Mouse (Mus musculus) adrenal gland, postnatal 36 days (tissue): ENCODE data around the gene Phactr4. TPM values are rescaled to one million over a fixed set of nuclear protein-coding genes. Genes with fewer than 3 reads are reported as not detected.
"Not testable (repeated sequence)": the region's sequence is repeated elsewhere in the genome, so short reads cannot be mapped to it uniquely, and the experiment has no call there.

ENCODE experiments used
- DNase-seq, 2 experiments: peaks; one replicate each; pipeline ENCODE4 v3.0.0; 2021; ENCODE audit warnings: mixed read lengths in 1 of 2
- long read RNA-seq, 2 experiments: library from polyadenylated mRNA; stranded (forward); transcript quantifications; one replicate each; pipeline ENCODE4 v2.0.0; 2021; ENCODE audit warnings: borderline sequencing depth in 2 of 2
- total RNA-seq, 2 experiments: library from RNA; stranded (reverse); gene quantifications; 2 replicates each; pipeline ENCODE4 v1.2.3; 2021

Phactr4 gene
- 10 to 100 TPM; 57.8 to 58.4 TPM for total RNA-seq
- long read RNA-seq, experiment 1, partial matches to known transcripts: 2 of 23 reads
- long read RNA-seq, experiment 1, other reads (novel, unspliced or antisense): 21 of 23 reads
- long read RNA-seq, experiment 2, full-length matches to known transcripts: 1 of 13 reads
- long read RNA-seq, experiment 2, partial matches to known transcripts: 1 of 13 reads
- long read RNA-seq, experiment 2, other reads (novel, unspliced or antisense): 11 of 13 reads

DNA sequence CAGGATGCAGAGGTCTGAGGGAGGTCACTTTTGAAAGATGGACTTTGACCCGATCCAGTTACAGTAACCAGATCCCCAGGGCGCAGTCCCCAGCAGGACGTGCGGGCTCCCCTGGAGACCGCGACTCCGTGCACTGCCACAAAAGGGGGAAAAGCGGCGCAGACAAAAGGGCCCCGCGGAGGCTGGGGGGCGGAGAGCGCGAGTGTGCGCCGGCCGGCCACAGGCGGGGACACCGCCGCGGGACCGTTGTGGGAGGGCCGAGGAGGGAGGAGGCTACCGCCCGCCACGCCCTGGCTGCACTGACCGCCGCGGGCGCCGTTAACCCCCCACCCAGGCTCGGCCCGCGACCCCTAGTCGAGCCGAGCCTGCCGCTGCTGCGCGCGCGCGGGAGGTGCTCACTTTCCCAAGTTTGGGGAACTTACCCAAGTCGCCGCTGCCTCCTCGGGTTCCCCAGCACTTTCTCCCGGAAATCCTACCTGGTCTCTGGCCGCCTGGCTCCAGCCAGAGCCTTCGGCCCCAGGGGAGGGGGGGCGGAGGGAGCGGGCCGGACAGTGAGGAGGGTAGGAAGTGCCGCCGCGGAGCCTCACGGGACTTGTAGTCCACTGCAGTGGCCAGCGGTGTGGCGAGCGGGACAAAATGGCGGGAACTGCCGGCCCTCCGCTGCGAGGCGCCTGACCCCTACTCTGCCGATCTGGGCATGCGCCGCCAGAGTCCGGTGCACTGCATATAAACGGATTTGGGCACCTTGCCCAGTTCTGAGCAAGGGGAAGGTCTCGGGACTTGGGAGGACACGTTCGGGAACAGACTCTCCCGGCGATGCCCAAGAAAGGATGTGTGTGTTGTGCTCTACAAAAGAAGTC, at the start of gene Phactr4:
Phactr4 (minus strand) TSS at position 567 of the 860 bp plus-strand sequence.
- peak; percentile 98 to 100 for DNase-seq

GRCm38 (mm10) chr4:132469873-132470272, 47.6 kb upstream of the Phactr4 start:
- DNase-seq: no peak

- DNase-seq: no peak
These were observed 41.9 kb upstream of the Phactr4 start for GRCm38 (mm10) chr4:132464255-132464613.

DNA sequence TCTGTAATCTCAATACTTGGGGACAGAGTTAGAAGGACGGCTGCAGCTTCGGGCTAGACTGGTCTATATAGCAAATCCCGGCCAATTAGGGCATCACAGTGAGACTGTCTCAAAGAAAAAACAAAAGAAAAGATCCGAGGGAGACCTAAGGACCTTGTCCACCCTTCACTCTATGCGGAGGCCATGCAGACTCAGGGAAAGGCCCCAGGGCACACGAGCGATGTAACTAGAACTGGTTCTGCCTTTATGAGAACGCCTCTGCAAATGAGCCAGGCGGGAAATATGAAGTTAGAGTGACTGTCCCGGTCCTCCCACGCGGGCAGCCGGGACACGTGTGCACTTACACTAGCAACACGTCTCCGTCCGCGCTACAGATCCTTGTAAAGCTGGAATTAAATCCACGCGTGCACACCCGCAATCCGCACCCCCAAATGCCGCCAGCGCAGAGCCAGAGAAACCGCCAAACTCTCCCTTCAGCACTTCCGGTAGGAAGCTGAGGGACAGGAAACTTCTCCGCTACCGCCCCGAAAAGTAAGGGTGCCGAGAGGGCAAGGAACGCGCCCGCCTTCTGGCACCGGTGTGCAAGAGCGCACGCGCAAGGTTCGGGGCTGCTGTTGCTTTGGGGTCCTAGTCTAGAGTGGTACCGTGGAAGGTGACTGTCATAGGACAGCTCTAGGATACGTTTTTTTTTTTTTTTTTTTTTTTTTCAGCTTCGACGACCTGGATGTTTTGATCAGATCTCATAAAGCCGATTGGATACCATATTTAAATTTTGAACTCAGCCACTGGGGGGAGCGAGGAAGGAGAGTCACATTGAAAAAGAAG, 41.4 kb upstream of the Phactr4 start, which contains the start of gene Med18:
Med18 (minus strand) TSS at position 492 of the 825 bp plus-strand sequence.
- peak; percentile 94 for DNase-seq

- DNase-seq: no peak
These were observed 40.5 kb upstream of the Phactr4 start for GRCm38 (mm10) chr4:132462836-132463235.

DNA sequence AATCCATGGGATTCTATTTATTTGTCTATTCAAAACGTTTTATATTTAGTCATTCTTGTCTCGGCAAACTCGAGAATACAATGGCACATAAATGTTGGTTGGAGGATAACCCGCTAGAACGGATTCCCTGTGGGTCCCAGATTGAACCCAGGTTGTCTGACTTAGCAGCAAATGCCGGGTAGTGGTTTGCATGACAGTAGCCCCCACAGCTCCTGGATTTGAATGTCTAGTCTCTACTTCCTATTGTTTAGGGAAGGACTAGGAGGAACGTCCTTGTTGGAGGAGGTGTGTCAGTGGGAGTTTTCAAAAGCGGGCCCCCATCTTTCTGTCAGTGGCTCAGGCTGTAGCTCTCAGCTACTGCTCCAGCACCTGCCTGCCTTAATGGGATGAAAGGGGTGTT, 37.9 kb upstream of the Phactr4 start:
- no peak for DNase-seq

DNA sequence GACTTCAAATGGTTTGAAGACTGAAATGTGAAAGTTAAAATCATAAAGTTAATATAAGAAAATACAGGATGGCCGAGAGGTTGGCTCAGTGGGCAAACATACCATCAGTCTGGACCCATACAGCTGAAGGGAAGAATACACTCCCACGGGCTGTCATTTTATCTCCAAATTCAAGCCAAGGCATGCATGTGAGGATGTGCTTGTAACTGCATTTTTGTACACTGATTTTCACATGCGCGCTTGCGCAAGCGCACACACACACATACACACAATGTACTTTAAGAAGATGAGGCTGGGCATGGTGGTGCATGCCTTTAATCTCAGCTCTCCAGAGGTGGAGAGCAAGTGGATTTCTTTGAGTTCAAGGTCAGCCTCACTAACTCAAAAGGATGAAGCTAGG, 33.3 kb upstream of the Phactr4 start:
- DNase-seq: no peak

DNA sequence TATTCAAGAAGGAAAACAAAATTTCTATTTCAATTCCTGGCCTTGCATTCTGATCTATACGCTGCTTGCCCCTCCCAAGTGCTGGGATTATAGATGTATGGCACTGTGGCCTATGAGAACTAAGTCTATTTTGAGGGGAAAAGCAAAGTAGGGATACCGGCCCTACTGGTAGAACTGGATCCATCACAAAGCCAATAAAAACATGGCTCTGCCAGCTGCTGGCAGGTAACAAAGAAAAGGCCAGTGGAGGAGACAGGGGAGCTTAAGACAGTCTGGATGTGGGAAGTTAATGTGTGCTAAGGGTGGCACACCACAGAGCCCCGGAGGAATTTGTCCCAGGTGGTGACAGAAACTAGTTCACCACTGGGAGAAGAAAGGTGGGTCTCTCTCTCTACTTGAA, 32.9 kb upstream of the Phactr4 start:
- no peak for DNase-seq

- no peak for DNase-seq
These were observed 31.9 kb upstream of the Phactr4 start for GRCm38 (mm10) chr4:132454216-132454615.

DNA sequence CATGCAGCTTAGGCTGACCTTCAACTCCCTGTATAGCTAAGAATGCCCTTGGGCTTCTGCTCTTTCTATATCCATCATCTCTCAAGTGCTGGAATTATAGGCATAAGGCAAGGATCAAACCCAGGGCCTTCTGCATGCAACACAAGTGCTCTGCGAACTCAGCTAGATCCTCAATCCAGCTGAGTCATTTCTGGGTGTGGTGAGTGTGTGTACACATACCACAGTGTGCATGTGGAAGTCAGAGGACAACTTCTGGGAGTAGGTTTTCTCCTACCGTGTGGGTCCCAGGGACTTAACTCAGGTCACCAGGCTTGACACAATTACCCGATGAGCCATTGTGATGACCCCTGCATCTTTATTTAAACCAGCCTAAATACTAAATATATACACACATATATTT, 27.5 kb upstream of the Phactr4 start:
- DNase-seq: no peak

GRCm38 (mm10) chr4:132446105-132446504, 23.8 kb upstream of the Phactr4 start:
- DNase-seq: peak; percentile 57 to 64

GRCm38 (mm10) chr4:132444516-132444915, 22.2 kb upstream of the Phactr4 start:
- DNase-seq: no peak

DNA sequence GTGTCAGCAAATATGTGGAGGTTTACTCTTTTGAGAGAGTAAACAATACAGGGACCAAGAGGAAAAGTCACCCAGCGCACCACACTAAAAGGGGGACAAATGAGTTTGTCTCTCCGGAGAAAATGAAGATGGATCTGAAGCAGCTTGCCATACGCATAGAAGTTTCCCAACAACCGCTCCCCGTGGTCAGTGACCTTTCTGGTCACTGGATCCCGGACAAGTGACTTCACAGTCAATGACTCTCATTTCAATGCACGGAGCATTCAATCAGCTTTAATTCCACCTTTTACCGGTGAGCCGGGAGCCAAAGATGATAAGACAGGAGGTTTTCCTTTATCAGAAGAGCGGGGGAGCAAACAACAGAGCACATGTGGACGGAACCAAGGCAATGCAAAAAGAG, 15.6 kb upstream of the Phactr4 start:
- DNase-seq: no peak

- no peak for DNase-seq
These were observed 10.6 kb upstream of the Phactr4 start for GRCm38 (mm10) chr4:132432717-132433372.

GRCm38 (mm10) chr4:132428022-132428542, 5.8 kb upstream of the Phactr4 start:
- DNase-seq: peak; percentile 27 to 38

DNA sequence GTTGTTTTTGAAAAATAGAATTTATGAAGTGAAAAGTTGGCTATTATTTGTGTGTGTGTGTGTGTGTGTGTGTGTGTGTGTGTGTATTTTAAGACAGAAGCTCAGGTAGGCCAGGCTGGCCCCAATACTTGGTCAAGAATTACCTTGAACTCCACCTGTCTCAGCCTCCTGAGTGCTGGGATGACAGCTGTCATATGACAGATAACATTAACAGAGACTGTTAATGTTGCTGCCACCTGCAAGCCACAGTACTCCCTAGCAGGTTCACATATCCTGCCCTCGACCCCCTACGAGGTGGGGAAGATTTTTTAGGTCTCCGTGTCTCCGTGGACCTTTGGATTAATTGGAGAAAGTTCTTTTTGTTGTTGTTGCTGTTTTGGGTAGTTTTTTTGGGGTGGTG, 5.2 kb upstream of the Phactr4 start:
- no peak for DNase-seq

GRCm38 (mm10) chr4:132426021-132426420, 3.7 kb upstream of the Phactr4 start:
- DNase-seq: no peak

GRCm38 (mm10) chr4:132424765-132425164, 2.5 kb upstream of the Phactr4 start:
- no peak for DNase-seq

DNA sequence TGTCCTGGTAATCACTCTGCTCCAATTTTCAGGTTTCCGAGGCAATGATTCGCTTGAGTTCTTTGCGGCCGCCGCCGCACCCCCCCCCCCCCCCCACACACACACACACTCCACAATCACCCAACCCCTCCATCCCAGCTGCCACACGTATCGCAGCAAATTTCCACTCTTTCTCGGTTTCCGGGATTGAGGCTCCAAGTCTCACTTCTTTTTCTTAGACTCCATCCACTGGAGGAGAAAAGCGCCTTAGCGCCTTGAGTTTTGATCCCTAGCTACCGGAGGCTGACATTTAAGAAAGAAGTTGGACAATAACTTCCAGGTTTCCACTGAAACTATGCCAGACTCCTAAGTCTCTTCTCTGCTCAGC, 750 bp downstream of the Phactr4 start:
- DNase-seq: peak in 1 of 2 experiments; percentile 19

GRCm38 (mm10) chr4:132420471-132420870, 1.8 kb downstream of the Phactr4 start:
- no peak for DNase-seq

DNA sequence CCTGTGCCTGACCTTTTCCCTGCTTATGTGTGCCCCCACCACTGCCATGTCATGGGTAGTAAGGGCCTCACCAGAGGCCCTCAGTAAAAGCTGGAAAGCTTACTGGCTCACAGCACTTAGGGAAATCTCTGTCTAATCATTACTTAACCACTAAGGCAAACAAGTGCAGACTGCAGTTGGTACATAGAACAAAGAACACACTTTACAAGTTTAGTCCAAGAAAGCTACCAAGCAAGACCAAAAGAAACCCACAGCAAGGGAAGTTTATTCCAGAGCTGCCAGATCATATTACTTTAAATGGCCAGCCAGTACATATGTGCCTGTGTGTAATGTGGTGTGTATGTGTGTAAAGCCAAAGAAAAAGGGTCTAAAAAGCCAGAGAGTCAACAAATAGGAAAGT, 6.3 kb downstream of the Phactr4 start:
- DNase-seq: no peak

- not testable (repeated sequence) for DNase-seq
These were observed 9.0 kb downstream of the Phactr4 start for GRCm38 (mm10) chr4:132413257-132413656.
